Mouse (Mus musculus) urinary bladder, postnatal 4 days (tissue): ENCODE data around the gene Tmem205.

Experiments
- DNase-seq, 2 experiments: peaks; one replicate each; pipeline ENCODE4 v3.0.0; 2021 to 2022; ENCODE audit warnings: low spot score in 2 of 2

Gene Tmem205

GRCm38 (mm10) chr9:21927208-21927753, at the start of gene Tmem205, which contains the start of gene Ccdc159:
TSS of gene Tmem205 (minus strand) at chr9:21927556.
TSS of gene Ccdc159 (plus strand) at chr9:21927471.
- DNase-seq = peak; percentile 90 to 93

- no peak for DNase-seq
These were observed 49.3 kb upstream of the Tmem205 start for GRCm38 (mm10) chr9:21976626-21977175.

- no peak for DNase-seq
These were observed 41.9 kb upstream of the Tmem205 start for GRCm38 (mm10) chr9:21969304-21969703.

- no peak for DNase-seq
These were observed 41.5 kb upstream of the Tmem205 start for GRCm38 (mm10) chr9:21968883-21969282.

- DNase-seq = peak in 1 of 2 experiments; percentile 64
These were observed 36.1 kb upstream of the Tmem205 start, which contains the start of gene Epor for GRCm38 (mm10) chr9:21963417-21963816. TSS of gene Epor (minus strand) at chr9:21963506.

- DNase-seq = peak; percentile 57 to 71
These were observed 35.2 kb upstream of the Tmem205 start for GRCm38 (mm10) chr9:21962416-21963059.

GRCm38 (mm10) chr9:21962010-21962409, 34.7 kb upstream of the Tmem205 start:
- no peak for DNase-seq

- no peak for DNase-seq
These were observed 34.1 kb upstream of the Tmem205 start for GRCm38 (mm10) chr9:21961366-21961980.

GRCm38 (mm10) chr9:21960558-21961208, 33.3 kb upstream of the Tmem205 start:
- no peak for DNase-seq

GRCm38 (mm10) chr9:21960135-21960534, 32.8 kb upstream of the Tmem205 start:
- no peak for DNase-seq

GRCm38 (mm10) chr9:21959244-21959643, 31.9 kb upstream of the Tmem205 start:
- DNase-seq = no peak

- DNase-seq = no peak
These were observed 31.0 kb upstream of the Tmem205 start for GRCm38 (mm10) chr9:21958372-21958771.

- peak; percentile 97 for DNase-seq
These were observed 28.4 kb upstream of the Tmem205 start, which contains the start of gene Swsap1 for GRCm38 (mm10) chr9:21955570-21956281. TSS of gene Swsap1 (plus strand) at chr9:21955755.

GRCm38 (mm10) chr9:21955225-21955569, 27.8 kb upstream of the Tmem205 start:
- no peak for DNase-seq

- no peak for DNase-seq
These were observed 27.3 kb upstream of the Tmem205 start for GRCm38 (mm10) chr9:21954635-21955034.

GRCm38 (mm10) chr9:21953600-21953999, 26.2 kb upstream of the Tmem205 start:
- no peak for DNase-seq

- DNase-seq = no peak
These were observed 24.6 kb upstream of the Tmem205 start for GRCm38 (mm10) chr9:21951977-21952376.

GRCm38 (mm10) chr9:21950322-21950721, 23.0 kb upstream of the Tmem205 start:
- peak in 1 of 2 experiments; percentile 77 for DNase-seq

GRCm38 (mm10) chr9:21948790-21949189, 21.4 kb upstream of the Tmem205 start:
- DNase-seq = no peak

- no peak for DNase-seq
These were observed 20.8 kb upstream of the Tmem205 start for GRCm38 (mm10) chr9:21948146-21948545.

GRCm38 (mm10) chr9:21947540-21948130, 20.3 kb upstream of the Tmem205 start:
- no peak for DNase-seq
